Mouse (Mus musculus): ENCODE measurements around the gene Adh5. TPM values are rescaled to one million over a fixed set of nuclear protein-coding genes. Genes with fewer than 3 reads are reported as not detected.
"Not testable (repeated sequence)": the region's sequence is repeated elsewhere in the genome, so short reads cannot be mapped to it uniquely, and the experiment has no call there.

Gene Adh5
- total and polyA plus RNA-seq, 3 experiments: 28.9 to 165 (median 151) TPM

GRCm38 (mm10) chr3:138460260-138460659, 17.4 kb downstream of the Adh5 start:
- DNase-seq: no peak

- DNase-seq: no peak
Measured at GRCm38 (mm10) chr3:138461832-138462231, 18.9 kb downstream of the Adh5 start.

GRCm38 (mm10) chr3:138463137-138463536, 20.2 kb downstream of the Adh5 start:
- DNase-seq: no peak

GRCm38 (mm10) chr3:138463807-138464206, 20.9 kb downstream of the Adh5 start:
- no peak for DNase-seq

- DNase-seq: no peak
Measured at GRCm38 (mm10) chr3:138464573-138465147, 21.8 kb downstream of the Adh5 start.

- not testable (repeated sequence) for DNase-seq
Measured at GRCm38 (mm10) chr3:138466656-138467055, 23.8 kb downstream of the Adh5 start.

GRCm38 (mm10) chr3:138471066-138471465, 28.2 kb downstream of the Adh5 start:
- DNase-seq: no peak

- no peak for DNase-seq
Measured at GRCm38 (mm10) chr3:138479489-138479888, 36.6 kb downstream of the Adh5 start.

GRCm38 (mm10) chr3:138481526-138482284, 38.8 kb downstream of the Adh5 start:
- DNase-seq: peak; percentile 17

GRCm38 (mm10) chr3:138483240-138483639, 40.3 kb downstream of the Adh5 start:
- DNase-seq: no peak

GRCm38 (mm10) chr3:138488584-138489326, 45.9 kb downstream of the Adh5 start:
- no peak for DNase-seq

GRCm38 (mm10) chr3:138489327-138490033, 46.6 kb downstream of the Adh5 start, which contains the start of gene Metap1:
Metap1 (minus strand) TSS chr3:138489515.
- DNase-seq: peak; percentile 99

GRCm38 (mm10) chr3:138490034-138490337, 47.1 kb downstream of the Adh5 start:
- no peak for DNase-seq

- DNase-seq: no peak
Measured at GRCm38 (mm10) chr3:138493668-138494067, 50.8 kb downstream of the Adh5 start.

- DNase-seq: no peak
Measured at GRCm38 (mm10) chr3:138494565-138494964, 51.7 kb downstream of the Adh5 start.

GRCm38 (mm10) chr3:138495166-138496145, 52.6 kb downstream of the Adh5 start:
- no peak for DNase-seq

GRCm38 (mm10) chr3:138498731-138499130, 55.8 kb downstream of the Adh5 start:
- DNase-seq: no peak

- no peak for DNase-seq
Measured at GRCm38 (mm10) chr3:138499854-138500740, 57.2 kb downstream of the Adh5 start.

GRCm38 (mm10) chr3:138503754-138504153, 60.9 kb downstream of the Adh5 start:
- no peak for DNase-seq

All from adrenal gland, adult 2 months (tissue).